In genomic region chr10:67841596-67841995, GRCm38 (mm10) we compare ENCODE assay signal across 13 mouse cellular contexts.
"Had no signal": no experiment of that assay in that cellular context is flagged by ENCODE, and none has a peak within 500 bp of the region (broad histone marks: within the 10 kb centered on the region; RNA-seq: fewer than 3 reads in every experiment).

No protein-coding gene starts in this region.

- H3K36me3 ChIP-seq: kidney, embryonic 15.5 days; limb, embryonic 12.5 days; liver, embryonic 13.5 days; lung, embryonic 15.5 days; midbrain, embryonic 13.5 days had no signal

- ATAC-seq: liver, postnatal 0 days; midbrain, embryonic 13.5 days had no signal

- H3K4me1 ChIP-seq: kidney, embryonic 15.5 days; limb, embryonic 12.5 days; liver, embryonic 13.5 days; lung, embryonic 15.5 days; midbrain, embryonic 13.5 days had no signal

- H3K4me2 ChIP-seq: kidney, embryonic 15.5 days; limb, embryonic 12.5 days; liver, embryonic 13.5 days; lung, embryonic 15.5 days; midbrain, embryonic 13.5 days had no signal

- H3K9me3 ChIP-seq: kidney, embryonic 15.5 days; limb, embryonic 12.5 days; liver, embryonic 13.5 days; lung, embryonic 15.5 days; midbrain, embryonic 13.5 days had no signal

- H3K4me3 ChIP-seq: kidney, embryonic 15.5 days; limb, embryonic 12.5 days; liver, embryonic 13.5 days; lung, embryonic 15.5 days; midbrain, embryonic 13.5 days had no signal

- DNase-seq: kidney, adult 2 months; kidney, postnatal 14 days; liver; liver, embryonic 13.5 days; liver, postnatal 0 days; lung, postnatal 14 days; right cerebral cortex, adult 18-20 months; right cerebral cortex, postnatal 25 days had no signal

- H3K27ac ChIP-seq: kidney, embryonic 15.5 days; limb, embryonic 12.5 days; liver, embryonic 13.5 days; lung, embryonic 15.5 days; macrophage; midbrain, embryonic 13.5 days had no signal

- H3K9ac ChIP-seq: kidney, embryonic 15.5 days; limb, embryonic 12.5 days; liver, embryonic 13.5 days; liver, postnatal 0 days; lung, embryonic 15.5 days; midbrain, embryonic 13.5 days had no signal

- H3K27me3 ChIP-seq: kidney, embryonic 15.5 days; limb, embryonic 12.5 days; liver, embryonic 13.5 days; lung, embryonic 15.5 days; midbrain, embryonic 13.5 days had no signal
